Mouse (Mus musculus) lung, postnatal 0 days (tissue): ENCODE measurements around the gene Pygm. TPM values are rescaled to one million over a fixed set of nuclear protein-coding genes. Genes with fewer than 3 reads are reported as not detected.

ENCODE experiments used
- ATAC-seq: fragments of 200-750 bp; cut with Nextera tagmentation; 2 replicates; pipeline ENCODE4 v1.8.0; 2017; ENCODE audit warnings: moderate library complexity
- DNase-seq: peaks from one replicate; pipeline ENCODE4 v3.0.0-alpha.2; 2016; ENCODE audit warnings: low spot score
- H3K27ac ChIP-seq: fragments of 300-500 bp; sonication (generic); 2 replicates; pipeline ENCODE4 v1.5.1; 2014; ENCODE audit warnings: antibody characterized with exemption, mild to moderate bottlenecking, low read length, mixed read lengths
- H3K27me3 ChIP-seq: fragments of 300-500 bp; sonication (generic); replicated peaks from 2 replicates; pipeline ENCODE4 v1.6.1; 2014; ENCODE audit warnings: low read length, mixed read lengths; ENCODE audit not compliant: insufficient read depth
- H3K36me3 ChIP-seq: fragments of 300-500 bp; sonication (generic); 2 replicates; pipeline ENCODE4 v1.6.1; 2014; ENCODE audit warnings: low read length, mixed read lengths; ENCODE audit not compliant: insufficient read depth
- H3K4me1 ChIP-seq: fragments of 300-500 bp; sonication (generic); 2 replicates; pipeline ENCODE4 v1.6.1; 2014; ENCODE audit warnings: antibody characterized with exemption, low read depth, low read length, mixed read lengths; ENCODE audit not compliant: insufficient read depth
- H3K4me2 ChIP-seq: fragments of 300-500 bp; sonication (generic); replicated peaks from 2 replicates; pipeline ENCODE4 v1.6.1; 2014; ENCODE audit warnings: low read depth, mild to moderate bottlenecking, low read length, moderate library complexity, mixed read lengths
- H3K4me3 ChIP-seq: fragments of 300-500 bp; sonication (generic); 2 replicates; pipeline ENCODE4 v1.5.1; 2014; ENCODE audit warnings: low read depth, low read length
- H3K9ac ChIP-seq: fragments of 300-500 bp; sonication (generic); replicated peaks from 2 replicates; pipeline ENCODE4 v1.6.1; 2014; ENCODE audit warnings: low read depth, mild to moderate bottlenecking
- H3K9me3 ChIP-seq: fragments of 300-500 bp; sonication (generic); 2 replicates; pipeline ENCODE4 v1.6.1; 2016; ENCODE audit warnings: low read length, mixed read lengths
- CTCF ChIP-seq: IDR thresholded peaks from 2 replicates; pipeline ENCODE4 v1.5.1; 2016; ENCODE audit warnings: antibody characterized with exemption, mild to moderate bottlenecking
- EP300 ChIP-seq: IDR thresholded peaks from 2 replicates; pipeline ENCODE4 v1.6.1; 2016; ENCODE audit warnings: antibody characterized with exemption, mild to moderate bottlenecking, control low read depth
- WGBS: fragments of 180-500 bp; shearing (Covaris S2); extraction: QIAGEN DNeasy Blood & Tissue Kit; methylation state at CpG from one replicate; pipeline ENCODE4 v1.1.7; 2014; 5-methylcytosine and 5-hydroxymethylcytosine counted together
- polyA plus RNA-seq: library from polyadenylated mRNA; unstranded; fragments of >200 nt; fragmentation: Nextera tagmentation; extraction: Ambion mirVana; gene quantifications from 2 replicates; pipeline ENCODE4 v1.2.1, GENCODE M21; 2015

The Pygm gene
- polyA plus RNA-seq, 1 experiment from 2014 or later: 20.5 TPM

- no peak overlapping the region for H3K27ac ChIP-seq
- DNase-seq (no peak), ATAC-seq (no peak)
- H3K4me3 ChIP-seq: no peak overlapping the region
- no peaks in the 10 kb centered on the region for H3K9me3 ChIP-seq
- H3K4me1 ChIP-seq: no peaks in the 10 kb centered on the region
- H3K27me3 ChIP-seq: peaks cover 27% of the 10 kb centered on the region
- no peak for TF ChIP-seq CTCF
- no peak for TF ChIP-seq EP300
- no peak overlapping the region for H3K4me2 ChIP-seq
- WGBS: 67% methylated on average over 9 of the region's 9 CpGs
- no peaks in the 10 kb centered on the region for H3K36me3 ChIP-seq
- no peak overlapping the region for H3K9ac ChIP-seq
Measured at GRCm38 (mm10) chr19:6421211-6421590, 37.0 kb downstream of the Pygm start.

- no peaks in the 10 kb centered on the region for H3K9me3 ChIP-seq
- 52% methylated on average over 7 of the region's 7 CpGs for WGBS
- no peaks in the 10 kb centered on the region for H3K4me1 ChIP-seq
- H3K36me3 ChIP-seq: no peaks in the 10 kb centered on the region
- ATAC-seq (no peak), DNase-seq (no peak)
- H3K4me3 ChIP-seq: no peak overlapping the region
- H3K9ac ChIP-seq: no peak overlapping the region
- no peak for TF ChIP-seq CTCF
- no peak for TF ChIP-seq EP300
- no peak overlapping the region for H3K4me2 ChIP-seq
- peaks cover 35% of the 10 kb centered on the region for H3K27me3 ChIP-seq
- no peak overlapping the region for H3K27ac ChIP-seq
Measured at GRCm38 (mm10) chr19:6422014-6422413, 37.8 kb downstream of the Pygm start.

- H3K36me3 ChIP-seq: no peaks in the 10 kb centered on the region
- no peak overlapping the region for H3K4me2 ChIP-seq
- no peak overlapping the region for H3K9ac ChIP-seq
- DNase-seq: no peak
- ATAC-seq: no peak
- H3K4me3 ChIP-seq: no peak overlapping the region
- no peak for TF ChIP-seq EP300
- no peak for TF ChIP-seq CTCF
- H3K27me3 ChIP-seq: peaks cover 47% of the 10 kb centered on the region
- no peaks in the 10 kb centered on the region for H3K4me1 ChIP-seq
- WGBS: 80% methylated on average over 16 of the region's 16 CpGs
- no peaks in the 10 kb centered on the region for H3K9me3 ChIP-seq
- H3K27ac ChIP-seq: no peak overlapping the region
Measured at GRCm38 (mm10) chr19:6423241-6423640, 39.0 kb downstream of the Pygm start.

GRCm38 (mm10) chr19:6424137-6424881, 40.1 kb downstream of the Pygm start:
- no peak overlapping the region for H3K4me3 ChIP-seq
- ATAC-seq (no peak), DNase-seq (no peak)
- WGBS: 50% methylated on average over 8 of the region's 8 CpGs
- no peak overlapping the region for H3K4me2 ChIP-seq
- H3K27me3 ChIP-seq: peaks cover 47% of the 10 kb centered on the region
- H3K27ac ChIP-seq: no peak overlapping the region
- no peaks in the 10 kb centered on the region for H3K4me1 ChIP-seq
- no peaks in the 10 kb centered on the region for H3K9me3 ChIP-seq
- H3K36me3 ChIP-seq: no peaks in the 10 kb centered on the region
- TF ChIP-seq CTCF (no peak), EP300 (no peak)
- no peak overlapping the region for H3K9ac ChIP-seq

- peaks cover 46% of the 10 kb centered on the region for H3K27me3 ChIP-seq
- H3K4me3 ChIP-seq: no peak overlapping the region
- DNase-seq (no peak), ATAC-seq (no peak)
- no peak overlapping the region for H3K9ac ChIP-seq
- 57% methylated on average over 4 of the region's 5 CpGs for WGBS
- TF ChIP-seq CTCF (no peak), EP300 (no peak)
- no peaks in the 10 kb centered on the region for H3K9me3 ChIP-seq
- H3K4me1 ChIP-seq: no peaks in the 10 kb centered on the region
- no peaks in the 10 kb centered on the region for H3K36me3 ChIP-seq
- no peak overlapping the region for H3K27ac ChIP-seq
- H3K4me2 ChIP-seq: no peak overlapping the region
Measured at GRCm38 (mm10) chr19:6425595-6425994, 41.4 kb downstream of the Pygm start.

GRCm38 (mm10) chr19:6426703-6427500, 42.7 kb downstream of the Pygm start:
- no peak for TF ChIP-seq CTCF
- TF ChIP-seq EP300: no peak
- peak; percentile 36; the same call in 1 of the 2 replicates for ATAC-seq
- peaks cover 54% of the 10 kb centered on the region for H3K27me3 ChIP-seq

More at GRCm38 (mm10) chr19:6426703-6427500, 42.7 kb downstream of the Pygm start:
- no peak overlapping the region for H3K27ac ChIP-seq
- no peak overlapping the region for H3K4me2 ChIP-seq
- H3K9ac ChIP-seq: no peak overlapping the region
- 23% methylated on average over 13 of the region's 13 CpGs for WGBS
- H3K4me3 ChIP-seq: no peak overlapping the region
- DNase-seq: peak; percentile 59
- no peaks in the 10 kb centered on the region for H3K9me3 ChIP-seq
- no peaks in the 10 kb centered on the region for H3K36me3 ChIP-seq
- H3K4me1 ChIP-seq: no peaks in the 10 kb centered on the region
